Mouse (Mus musculus) liver, adult 2 months (tissue): ENCODE measurements around the gene Ctdspl2. TPM values are rescaled to one million over a fixed set of nuclear protein-coding genes. Genes with fewer than 3 reads are reported as not detected.

Experiments used
- DNase-seq: peaks from one replicate; pipeline ENCODE4 v3.0.0-alpha.2; 2011; ENCODE audit warnings: low read depth, low spot score; ENCODE audit errors: extremely low read depth
- H3K27ac ChIP-seq: fragments of 200-500 bp; replicated peaks from 2 replicates; pipeline ENCODE4 v1.5.1; 2012; ENCODE audit warnings: low read depth, mild to moderate bottlenecking, control low read depth, inconsistent platforms, low read length; ENCODE audit not compliant: insufficient read depth
- H3K27me3 ChIP-seq: fragments of 200-500 bp; 2 replicates; pipeline ENCODE4 v1.6.1; 2012; ENCODE audit warnings: mild to moderate bottlenecking, moderate library complexity, low read length, inconsistent platforms; ENCODE audit not compliant: control insufficient read depth, insufficient read depth
- H3K36me3 ChIP-seq: fragments of 200-500 bp; 2 replicates; pipeline ENCODE4 v1.6.1; 2012; ENCODE audit warnings: low read length, inconsistent platforms; ENCODE audit not compliant: control insufficient read depth, insufficient read depth
- H3K4me1 ChIP-seq: fragments of 200-500 bp; 2 replicates; pipeline ENCODE4 v1.6.1; 2011; ENCODE audit warnings: low read length; ENCODE audit not compliant: control insufficient read depth, insufficient read depth
- H3K4me3 ChIP-seq: fragments of 200-500 bp; 2 replicates; pipeline ENCODE4 v1.5.1; 2011; ENCODE audit warnings: low read depth, mild to moderate bottlenecking, control low read depth, low read length, moderate library complexity; ENCODE audit not compliant: insufficient read depth
- H3K79me2 ChIP-seq: fragments of 200-500 bp; 2 replicates; pipeline ENCODE4 v1.6.1; 2012; ENCODE audit warnings: inconsistent platforms, mild to moderate bottlenecking, low read length, moderate library complexity; ENCODE audit not compliant: control insufficient read depth, insufficient read depth
- H3K9ac ChIP-seq: fragments of 200-500 bp; 2 replicates; pipeline ENCODE4 v1.6.1; 2012; ENCODE audit warnings: low read depth, mild to moderate bottlenecking, control low read depth, inconsistent platforms, low read length
- CTCF ChIP-seq: fragments of 200-500 bp; IDR thresholded peaks from 2 replicates; pipeline ENCODE4 v1.5.1; 2011; ENCODE audit warnings: low read depth, low read length, control low read depth
- POLR2A ChIP-seq: fragments of 200-500 bp; IDR thresholded peaks from 2 replicates; pipeline ENCODE4 v1.6.1; 2011; ENCODE audit warnings: low read length, control low read depth; ENCODE audit not compliant: insufficient read depth; ENCODE audit errors: extremely low read depth
- WGBS: fragments of 180-500 bp; shearing (Covaris S2); methylation state at CpG from one replicate; pipeline ENCODE4 v1.1.7; 2018; 5-methylcytosine and 5-hydroxymethylcytosine counted together
- polyA plus RNA-seq: library from polyadenylated mRNA; depleted of rRNA; stranded (reverse); fragments of >200 nt; gene quantifications from 2 replicates; pipeline ENCODE4 v1.2.3, GENCODE M21; 2012
- total RNA-seq: library from RNA; depleted of rRNA; stranded (reverse); fragments of >200 nt; gene quantifications from 2 replicates; pipeline ENCODE4 v1.2.3, GENCODE M21; 2014

Gene Ctdspl2
- total and polyA plus RNA-seq, 2 experiments: 1.6 to 14.9 TPM

GRCm38 (mm10) chr2:121954971-121955656 lies 687 bp upstream of the Ctdspl2 start:
- H3K4me3 ChIP-seq: peak overlapping the region; percentile 66
- H3K79me2 ChIP-seq: peaks cover 3% of the 10 kb centered on the region; the same call in 1 of the 2 replicates
- H3K27ac ChIP-seq: peak overlapping the region; percentile 45
- 9% methylated on average over 10 of the region's 10 CpGs for WGBS
- H3K36me3 ChIP-seq: no peaks in the 10 kb centered on the region
- peak overlapping the region; percentile 86 for H3K9ac ChIP-seq
- H3K27me3 ChIP-seq: no peaks in the 10 kb centered on the region
- TF ChIP-seq POLR2A (no peak), CTCF (no peak)
- peaks cover 10% of the 10 kb centered on the region; the same call in 1 of the 2 replicates for H3K4me1 ChIP-seq
- DNase-seq: peak; percentile 31

- peak overlapping the region; percentile 88 for H3K27ac ChIP-seq
- H3K9ac ChIP-seq: peak overlapping the region; percentile 86
- peaks cover 3% of the 10 kb centered on the region; the same call in 1 of the 2 replicates for H3K79me2 ChIP-seq
- H3K36me3 ChIP-seq: peaks cover 3% of the 10 kb centered on the region; the same call in 1 of the 2 replicates
- H3K4me3 ChIP-seq: peak overlapping the region; percentile 66
- DNase-seq: peak; percentile 76
- WGBS: under 1% methylated on average over 47 of the region's 47 CpGs
- TF ChIP-seq CTCF: no peak
- TF ChIP-seq POLR2A: peak; percentile 77
- H3K4me1 ChIP-seq: peaks cover 10% of the 10 kb centered on the region; the same call in 1 of the 2 replicates
- no peaks in the 10 kb centered on the region for H3K27me3 ChIP-seq
Observed at GRCm38 (mm10) chr2:121956224-121957018, 620 bp downstream of the Ctdspl2 start.

- TF ChIP-seq CTCF (no peak), POLR2A (no peak)
- H3K4me3 ChIP-seq: peak overlapping the region; percentile 66
- peaks cover 3% of the 10 kb centered on the region; the same call in 1 of the 2 replicates for H3K79me2 ChIP-seq
- no peaks in the 10 kb centered on the region for H3K27me3 ChIP-seq
- 3% methylated on average over 8 of the region's 8 CpGs for WGBS
- H3K9ac ChIP-seq: no peak overlapping the region
- H3K36me3 ChIP-seq: peaks cover 3% of the 10 kb centered on the region; the same call in 1 of the 2 replicates
- no peak overlapping the region for H3K27ac ChIP-seq
- DNase-seq: peak; percentile 30
- H3K4me1 ChIP-seq: peaks cover 10% of the 10 kb centered on the region; the same call in 1 of the 2 replicates
Observed at GRCm38 (mm10) chr2:121957216-121957792, 1.5 kb downstream of the Ctdspl2 start.

GRCm38 (mm10) chr2:121995738-121996137 lies 39.9 kb downstream of the Ctdspl2 start:
- Histone ChIP-seq H3K27me3 (no peaks in the 10 kb centered on the region), H3K4me1 (no peaks in the 10 kb centered on the region), H3K4me3 (no peak overlapping the region), H3K36me3 (peaks cover 33% of the 10 kb centered on the region), H3K79me2 (no peaks in the 10 kb centered on the region), H3K9ac (no peak overlapping the region), H3K27ac (no peak overlapping the region)
- WGBS: 92% methylated on average over 1 of the region's 1 CpGs
- no peak for TF ChIP-seq POLR2A
- no peak for TF ChIP-seq CTCF
- DNase-seq: no peak

- Histone ChIP-seq H3K27me3 (no peaks in the 10 kb centered on the region), H3K36me3 (peaks cover 25% of the 10 kb centered on the region), H3K27ac (no peak overlapping the region), H3K9ac (no peak overlapping the region), H3K4me3 (no peak overlapping the region), H3K4me1 (no peaks in the 10 kb centered on the region), H3K79me2 (no peaks in the 10 kb centered on the region)
- TF ChIP-seq POLR2A (no peak), CTCF (no peak)
- 97% methylated on average over 3 of the region's 3 CpGs for WGBS
- no peak for DNase-seq
Observed at GRCm38 (mm10) chr2:122008832-122009231, 53.0 kb downstream of the Ctdspl2 start.
